Mouse (Mus musculus) forebrain, embryonic 12.5 days (tissue): ENCODE results near the gene Plekhs1. TPM values are rescaled to one million over a fixed set of nuclear protein-coding genes. Genes with fewer than 3 reads are reported as not detected.

Source experiments
- ATAC-seq: fragments of 200-750 bp; cut with Nextera tagmentation; 2 replicates; pipeline ENCODE4 v1.8.0; 2017; ENCODE audit warnings: moderate TSS enrichment; ENCODE audit not compliant: low FRiP score
- H3K27ac ChIP-seq: fragments of 300-500 bp; sonication (generic); 2 replicates; pipeline ENCODE4 v1.5.1; 2016; ENCODE audit warnings: mild to moderate bottlenecking
- H3K27me3 ChIP-seq: fragments of 300-500 bp; sonication (generic); 2 replicates; pipeline ENCODE4 v1.6.1; 2016; ENCODE audit warnings: mild to moderate bottlenecking
- H3K36me3 ChIP-seq: fragments of 300-500 bp; sonication (generic); replicated peaks from 2 replicates; pipeline ENCODE4 v1.6.1; 2016; ENCODE audit warnings: mild to moderate bottlenecking
- H3K4me1 ChIP-seq: fragments of 300-500 bp; sonication (generic); 2 replicates; pipeline ENCODE4 v1.6.1; 2016
- H3K4me2 ChIP-seq: fragments of 300-500 bp; sonication (generic); 2 replicates; pipeline ENCODE4 v1.6.1; 2016; ENCODE audit warnings: mild to moderate bottlenecking, moderate library complexity
- H3K4me3 ChIP-seq: fragments of 300-500 bp; sonication (generic); replicated peaks from 2 replicates; pipeline ENCODE4 v1.5.1; 2016; ENCODE audit warnings: mild to moderate bottlenecking
- H3K9ac ChIP-seq: fragments of 300-500 bp; sonication (generic); 2 replicates; pipeline ENCODE4 v1.6.1; 2016; ENCODE audit warnings: mild to moderate bottlenecking
- H3K9me3 ChIP-seq: fragments of 300-500 bp; sonication (generic); 2 replicates; pipeline ENCODE4 v1.6.1; 2016
- WGBS: fragments of 180-500 bp; shearing (Covaris S2); methylation state at CpG from one replicate; pipeline ENCODE4 v1.1.7; 2016; 5-methylcytosine and 5-hydroxymethylcytosine counted together
- polyA plus RNA-seq: library from polyadenylated mRNA; unstranded; fragments of >200 nt; fragmentation: Nextera tagmentation; extraction: Ambion mirVana; gene quantifications from 2 replicates; pipeline ENCODE4 v1.2.1, GENCODE M21; 2016

Plekhs1 gene
- polyA plus RNA-seq, 1 experiment from 2014 or later: 0.29 TPM

DNA sequence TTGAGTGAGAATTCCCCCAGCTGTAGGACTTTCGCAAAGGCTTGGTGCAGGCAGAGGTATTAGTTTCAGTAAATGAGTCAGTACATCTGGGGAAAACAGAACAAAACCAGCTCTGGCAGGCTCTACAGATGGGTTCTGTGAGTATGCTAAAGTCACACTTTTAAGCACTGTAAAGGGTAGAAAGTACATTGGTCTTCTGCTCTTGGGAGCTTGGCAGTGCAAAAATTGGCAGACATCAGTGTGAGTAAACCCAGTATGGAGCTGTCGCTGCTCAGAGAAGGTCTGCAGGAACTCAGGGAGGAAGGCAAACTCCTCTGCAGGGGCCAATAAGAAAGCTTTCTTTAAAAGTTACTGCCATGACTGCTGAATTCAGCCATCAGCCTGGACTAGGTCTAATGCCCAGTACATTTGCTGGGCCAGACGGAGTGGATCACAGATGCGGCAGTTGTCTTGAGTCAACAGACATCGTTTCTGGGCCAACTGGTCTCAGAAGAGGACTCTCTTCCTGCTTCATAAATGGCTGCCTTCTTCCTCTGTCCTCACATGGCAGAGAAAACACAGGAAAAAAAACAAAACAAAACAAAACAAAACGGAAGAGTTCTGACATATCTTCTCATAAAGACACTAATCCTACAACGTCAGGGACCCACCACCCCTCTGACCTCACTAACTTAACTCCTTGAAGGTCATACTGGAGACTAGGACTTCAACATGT is 22.9 kb upstream of the Plekhs1 start:
- Histone ChIP-seq H3K4me1 (no peaks in the 10 kb centered on the region), H3K27ac (no peak overlapping the region), H3K36me3 (no peaks in the 10 kb centered on the region), H3K27me3 (no peaks in the 10 kb centered on the region), H3K4me2 (no peak overlapping the region), H3K9me3 (no peaks in the 10 kb centered on the region), H3K4me3 (no peak overlapping the region), H3K9ac (no peak overlapping the region)
- 83% methylated on average over 7 of the region's 7 CpGs for WGBS
- no peak for ATAC-seq

DNA sequence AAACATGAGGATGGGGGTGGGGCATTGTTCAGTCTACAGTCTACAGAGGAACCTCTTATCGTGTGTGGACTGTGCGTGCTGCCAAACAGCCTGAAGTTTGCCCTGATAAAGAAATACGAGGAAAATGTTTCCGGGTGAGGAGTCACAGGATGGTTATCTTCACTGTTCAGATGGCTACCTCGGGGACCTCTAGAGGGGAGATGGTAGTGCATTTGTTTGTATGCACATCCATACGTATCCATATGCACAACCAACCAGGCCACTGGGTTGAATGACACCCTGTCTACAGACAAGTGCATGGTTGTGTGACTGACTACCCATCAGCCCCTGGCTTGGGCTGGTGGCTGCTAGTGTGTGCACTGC is 22.4 kb upstream of the Plekhs1 start:
- Histone ChIP-seq H3K9ac (no peak overlapping the region), H3K27me3 (no peaks in the 10 kb centered on the region), H3K4me1 (no peaks in the 10 kb centered on the region), H3K4me2 (no peak overlapping the region), H3K36me3 (no peaks in the 10 kb centered on the region), H3K9me3 (no peaks in the 10 kb centered on the region), H3K4me3 (no peak overlapping the region), H3K27ac (no peak overlapping the region)
- WGBS: 95% methylated on average over 6 of the region's 6 CpGs
- ATAC-seq: no peak

DNA sequence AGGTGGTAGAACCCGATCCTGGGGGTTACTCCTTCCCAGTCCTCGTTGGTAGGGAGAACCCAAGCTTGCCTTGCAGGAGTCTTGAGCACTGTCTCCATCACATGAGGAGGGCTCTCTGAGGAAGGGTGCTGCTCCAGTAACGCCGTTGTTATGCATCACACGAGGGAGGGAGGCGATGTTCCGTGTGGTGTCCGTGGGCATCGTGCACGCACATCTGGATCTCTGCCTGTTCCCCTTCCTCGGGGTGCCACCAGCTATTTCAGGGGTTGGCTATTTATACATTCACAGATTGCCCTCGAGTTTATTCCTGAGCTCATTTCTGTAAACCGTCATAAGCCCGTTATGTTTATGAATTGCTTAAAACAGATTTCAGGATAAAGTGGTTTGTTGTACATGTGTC is 18.0 kb upstream of the Plekhs1 start:
- H3K27ac ChIP-seq: no peak overlapping the region
- 92% methylated on average over 14 of the region's 14 CpGs for WGBS

DNA sequence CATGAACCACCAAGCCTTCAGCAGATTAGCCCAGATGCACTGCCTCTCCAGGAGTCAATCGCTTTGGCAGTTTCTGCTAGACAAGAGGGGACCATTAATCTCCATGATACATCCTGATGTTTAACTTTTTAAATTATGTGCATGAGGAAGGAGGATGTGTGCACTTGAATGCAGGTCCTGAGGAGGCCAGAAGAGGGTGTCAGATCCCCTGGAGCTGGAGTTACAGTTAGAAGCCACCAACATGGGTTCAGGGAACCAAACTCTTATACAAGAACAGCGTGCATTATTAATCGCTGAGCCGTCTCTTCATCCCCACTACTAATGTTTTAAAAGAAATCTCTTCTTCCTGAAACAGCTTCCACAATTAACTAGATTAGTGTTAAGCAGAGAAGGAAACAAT is 12.7 kb upstream of the Plekhs1 start:
- ATAC-seq: no peak
- H3K36me3 ChIP-seq: no peaks in the 10 kb centered on the region
- no peak overlapping the region for H3K9ac ChIP-seq
- no peaks in the 10 kb centered on the region for H3K9me3 ChIP-seq
- no peaks in the 10 kb centered on the region for H3K4me1 ChIP-seq
- H3K4me2 ChIP-seq: no peak overlapping the region
- H3K27me3 ChIP-seq: no peaks in the 10 kb centered on the region
- H3K4me3 ChIP-seq: no peak overlapping the region
- 95% methylated on average over 4 of the region's 4 CpGs for WGBS
- H3K27ac ChIP-seq: no peak overlapping the region

More for the DNA sequence above, 18.0 kb upstream of the Plekhs1 start:
- H3K36me3 ChIP-seq: no peaks in the 10 kb centered on the region
- no peaks in the 10 kb centered on the region for H3K4me1 ChIP-seq
- no peaks in the 10 kb centered on the region for H3K27me3 ChIP-seq
- no peaks in the 10 kb centered on the region for H3K9me3 ChIP-seq
- no peak overlapping the region for H3K9ac ChIP-seq
- no peak overlapping the region for H3K4me3 ChIP-seq
- H3K4me2 ChIP-seq: no peak overlapping the region
- ATAC-seq: no peak

DNA sequence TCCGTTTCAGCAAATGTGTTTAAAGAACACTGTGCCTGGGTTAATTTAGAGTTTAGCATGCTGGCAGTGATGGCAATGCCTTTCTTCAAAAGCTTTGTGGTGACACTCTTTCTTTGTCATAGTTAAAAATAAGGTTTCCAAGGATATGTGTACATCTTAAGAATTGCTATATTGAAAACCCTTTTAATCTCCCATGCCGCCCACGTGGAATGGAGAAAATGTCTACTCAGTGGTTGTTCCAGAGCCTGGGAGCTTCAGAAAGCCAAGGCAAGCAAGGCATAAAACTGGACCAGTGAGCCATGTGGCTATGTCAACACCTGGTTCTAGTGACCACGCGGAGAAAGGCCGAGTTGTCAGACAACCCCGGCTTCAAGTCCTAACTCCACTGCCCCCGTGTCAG is 11.9 kb upstream of the Plekhs1 start:
- Histone ChIP-seq H3K27me3 (no peaks in the 10 kb centered on the region), H3K9ac (no peak overlapping the region), H3K4me3 (no peak overlapping the region), H3K4me2 (no peak overlapping the region), H3K9me3 (no peaks in the 10 kb centered on the region), H3K4me1 (no peaks in the 10 kb centered on the region), H3K36me3 (no peaks in the 10 kb centered on the region), H3K27ac (no peak overlapping the region)
- WGBS: 89% methylated on average over 8 of the region's 8 CpGs
- no peak for ATAC-seq

DNA sequence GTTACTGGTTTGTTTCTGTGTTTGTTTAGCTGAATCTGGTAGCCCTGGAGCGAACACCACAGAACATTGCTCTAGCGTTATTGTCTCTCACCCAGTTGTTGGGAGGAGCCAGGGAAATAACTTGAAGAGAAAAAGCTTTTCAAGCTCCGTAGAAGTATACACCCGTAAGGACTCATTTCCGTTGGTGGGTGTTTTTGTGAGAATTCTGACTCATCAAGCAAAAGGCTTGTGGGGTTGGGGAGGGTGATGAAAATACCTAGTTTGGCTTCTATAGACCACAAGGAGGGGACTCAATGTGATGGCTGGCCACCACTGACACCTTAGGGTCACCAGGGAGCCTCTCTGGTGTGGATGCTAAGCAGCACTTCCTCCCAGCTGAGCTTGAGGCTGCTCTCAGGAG is 10.5 kb upstream of the Plekhs1 start:
- Histone ChIP-seq H3K36me3 (no peaks in the 10 kb centered on the region), H3K4me3 (no peak overlapping the region), H3K4me1 (no peaks in the 10 kb centered on the region), H3K27ac (no peak overlapping the region), H3K4me2 (no peak overlapping the region), H3K9ac (no peak overlapping the region), H3K27me3 (0 out of 2 replicates have a peak, but pooled peaks cover under 1% of the 10 kb centered on the region), H3K9me3 (no peaks in the 10 kb centered on the region)
- ATAC-seq: no peak
- 85% methylated on average over 5 of the region's 5 CpGs for WGBS

DNA sequence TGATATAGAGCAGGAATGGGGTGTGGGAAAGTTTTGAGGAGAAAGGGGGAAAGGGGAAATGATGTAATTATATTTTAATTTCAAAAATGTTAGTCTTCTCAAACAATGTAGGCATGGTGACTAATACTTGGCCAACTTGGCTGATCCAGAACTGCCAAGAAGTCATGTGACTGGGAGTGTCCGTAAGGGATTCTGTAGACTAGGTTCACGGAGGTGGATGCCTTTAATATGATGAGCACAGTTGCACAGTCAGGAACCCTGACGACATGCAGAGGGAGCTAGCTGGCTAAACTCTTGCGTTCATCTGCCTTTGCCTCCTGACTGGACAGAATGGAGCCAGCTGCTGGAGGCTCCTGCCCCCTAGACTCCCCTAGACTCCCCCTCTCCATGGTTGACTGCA is 9.6 kb upstream of the Plekhs1 start:
- 82% methylated on average over 4 of the region's 4 CpGs for WGBS
- ATAC-seq: no peak

DNA sequence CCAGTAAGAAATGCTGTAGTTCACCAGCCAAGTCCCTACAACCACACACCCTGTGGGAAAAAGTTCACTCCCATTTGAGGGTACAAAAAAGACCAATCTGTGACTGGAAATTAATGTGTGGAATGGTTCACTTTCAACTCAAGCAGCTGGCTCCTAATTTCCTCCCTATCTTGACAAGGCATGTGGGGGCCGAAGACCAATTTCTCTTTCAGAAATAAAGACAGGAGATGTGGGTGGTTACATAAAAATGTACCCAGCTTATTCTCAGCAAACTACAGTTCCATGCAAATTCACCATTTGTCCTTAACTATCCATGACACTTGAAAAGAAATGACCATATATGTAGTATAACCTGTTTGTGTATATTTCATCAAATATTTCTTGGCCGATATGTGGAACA is 9.0 kb upstream of the Plekhs1 start:
- Histone ChIP-seq H3K27ac (no peak overlapping the region), H3K4me2 (no peak overlapping the region), H3K9ac (no peak overlapping the region), H3K4me3 (no peak overlapping the region), H3K4me1 (no peaks in the 10 kb centered on the region), H3K27me3 (0 out of 2 replicates have a peak, but pooled peaks cover 5% of the 10 kb centered on the region), H3K36me3 (no peaks in the 10 kb centered on the region), H3K9me3 (no peaks in the 10 kb centered on the region)
- 91% methylated on average over 2 of the region's 2 CpGs for WGBS
- ATAC-seq: no peak

More for the DNA sequence above, 9.6 kb upstream of the Plekhs1 start:
- H3K36me3 ChIP-seq: no peaks in the 10 kb centered on the region
- H3K4me3 ChIP-seq: no peak overlapping the region
- H3K27ac ChIP-seq: no peak overlapping the region
- H3K4me1 ChIP-seq: no peaks in the 10 kb centered on the region
- 0 out of 2 replicates have a peak, but pooled peaks cover 5% of the 10 kb centered on the region for H3K27me3 ChIP-seq
- H3K4me2 ChIP-seq: no peak overlapping the region
- H3K9me3 ChIP-seq: no peaks in the 10 kb centered on the region
- no peak overlapping the region for H3K9ac ChIP-seq

DNA sequence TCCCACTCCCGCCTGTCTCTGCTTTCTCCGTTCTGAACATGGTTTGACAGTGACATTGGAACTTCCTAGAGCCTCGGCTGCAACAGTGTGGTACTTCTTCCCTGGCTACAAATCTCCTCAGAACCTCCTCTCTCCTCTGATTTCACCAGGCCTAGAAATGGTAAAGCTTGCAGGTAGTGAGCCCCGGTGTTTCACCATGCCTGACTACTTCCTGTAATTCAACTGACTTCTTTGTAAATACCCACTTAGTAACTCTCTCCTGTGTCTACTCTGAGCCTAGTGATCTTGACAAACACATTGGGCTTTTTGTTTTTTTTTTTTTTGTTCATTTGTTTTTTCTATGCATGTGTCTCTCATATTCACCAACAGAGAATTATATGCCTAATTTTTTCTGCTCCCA is 6.6 kb upstream of the Plekhs1 start:
- no peaks in the 10 kb centered on the region for H3K4me1 ChIP-seq
- H3K27ac ChIP-seq: no peak overlapping the region
- WGBS: 86% methylated on average over 4 of the region's 4 CpGs
- no peaks in the 10 kb centered on the region for H3K36me3 ChIP-seq
- H3K4me2 ChIP-seq: no peak overlapping the region
- no peaks in the 10 kb centered on the region for H3K9me3 ChIP-seq
- H3K27me3 ChIP-seq: 0 out of 2 replicates have a peak, but pooled peaks cover 5% of the 10 kb centered on the region
- H3K4me3 ChIP-seq: no peak overlapping the region
- no peak for ATAC-seq
- no peak overlapping the region for H3K9ac ChIP-seq

DNA sequence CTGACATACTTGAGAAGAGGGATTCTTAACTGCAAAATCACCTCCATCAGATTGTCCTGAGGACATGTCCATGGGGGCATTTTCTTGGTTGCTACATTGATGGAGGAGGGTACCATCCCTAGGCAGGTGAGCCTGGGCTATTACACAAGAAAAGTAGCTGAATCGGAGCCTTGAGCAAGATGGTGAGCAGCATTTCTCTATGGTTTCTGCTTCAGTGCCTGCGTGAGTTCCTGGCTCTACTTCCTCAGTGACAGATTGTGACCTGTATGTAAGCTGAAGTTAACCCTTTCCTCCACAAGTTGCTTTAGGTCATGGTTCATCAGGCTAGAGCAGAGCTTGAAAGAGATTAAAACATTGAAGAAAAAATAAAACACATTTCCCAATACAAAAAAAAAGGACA is 6.1 kb upstream of the Plekhs1 start:
- H3K9ac ChIP-seq: no peak overlapping the region
- H3K27ac ChIP-seq: no peak overlapping the region
- no peak for ATAC-seq
- no peak overlapping the region for H3K4me3 ChIP-seq
- no peaks in the 10 kb centered on the region for H3K4me1 ChIP-seq
- no peaks in the 10 kb centered on the region for H3K9me3 ChIP-seq
- H3K27me3 ChIP-seq: 0 out of 2 replicates have a peak, but pooled peaks cover 5% of the 10 kb centered on the region
- H3K4me2 ChIP-seq: no peak overlapping the region
- WGBS: 54% methylated on average over 2 of the region's 2 CpGs
- H3K36me3 ChIP-seq: no peaks in the 10 kb centered on the region

DNA sequence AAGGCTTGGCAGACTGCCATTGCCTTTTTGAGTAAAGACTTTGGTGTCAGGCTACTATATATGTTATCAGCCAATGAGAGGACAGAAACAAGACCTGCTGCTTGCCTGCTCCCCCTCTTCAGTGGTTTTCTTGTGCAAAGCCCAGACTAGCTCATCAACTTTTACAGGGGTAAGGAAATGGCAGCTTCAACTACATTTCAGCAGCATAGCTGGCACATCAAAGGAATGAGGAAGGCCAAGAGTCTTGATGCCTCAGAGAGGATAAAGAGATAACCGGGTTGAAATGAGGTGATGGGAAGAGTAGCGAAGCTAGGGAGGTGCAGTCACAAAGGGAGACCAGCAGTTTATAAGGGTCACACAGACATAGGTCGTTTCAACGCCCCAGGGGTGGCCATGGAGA is 3.9 kb upstream of the Plekhs1 start:
- 88% methylated on average over 4 of the region's 4 CpGs for WGBS
- no peak for ATAC-seq
- no peaks in the 10 kb centered on the region for H3K9me3 ChIP-seq

DNA sequence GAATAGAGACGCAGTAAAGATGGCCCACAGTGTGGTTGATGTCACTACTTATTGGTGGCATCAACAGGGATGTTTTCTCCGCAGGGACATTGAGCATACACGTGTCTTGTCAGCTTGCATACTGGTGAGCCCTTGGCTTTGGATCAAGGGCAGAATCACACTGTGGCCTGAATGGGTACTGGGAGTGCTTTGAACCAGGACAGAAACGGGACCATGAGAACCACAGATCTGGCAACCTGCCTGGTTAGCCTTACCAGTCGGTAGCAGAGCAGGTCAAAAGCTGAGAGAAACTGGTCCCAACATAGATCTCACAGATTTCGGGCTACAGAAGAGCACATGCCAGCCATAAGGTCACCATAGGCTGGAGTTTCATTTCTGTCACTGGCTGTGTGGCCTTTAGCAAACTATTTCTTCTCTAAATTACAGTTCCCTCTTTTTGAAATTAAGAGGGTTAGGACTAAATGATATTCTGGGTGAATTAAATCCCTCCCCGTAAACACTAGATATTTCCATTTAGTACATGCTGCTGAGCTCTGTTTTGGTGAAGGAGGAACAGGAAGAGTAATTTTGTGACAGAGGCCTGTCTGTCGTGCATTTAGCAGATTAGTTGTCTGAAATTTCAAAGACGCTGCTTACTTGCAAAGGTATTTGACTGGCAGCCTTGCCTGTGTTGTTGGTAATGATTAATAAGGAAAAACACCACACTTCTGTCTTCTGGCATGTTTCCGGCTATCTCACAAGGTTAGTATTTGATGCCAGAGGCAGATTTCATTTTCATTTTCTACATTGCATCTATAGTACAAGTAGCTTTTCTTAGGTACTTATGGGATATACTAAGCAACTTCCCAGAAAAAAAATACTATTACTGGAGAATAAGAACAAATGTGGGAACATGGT is 2.0 kb upstream of the Plekhs1 start:
- ATAC-seq: no peak
- H3K9ac ChIP-seq: no peak overlapping the region
- H3K4me2 ChIP-seq: no peak overlapping the region
- H3K27ac ChIP-seq: no peak overlapping the region
- no peak overlapping the region for H3K4me3 ChIP-seq
- WGBS: 89% methylated on average over 10 of the region's 10 CpGs
- H3K4me1 ChIP-seq: no peaks in the 10 kb centered on the region
- no peaks in the 10 kb centered on the region for H3K9me3 ChIP-seq
- H3K36me3 ChIP-seq: no peaks in the 10 kb centered on the region
- H3K27me3 ChIP-seq: peaks cover 9% of the 10 kb centered on the region; the same call in 1 of the 2 replicates

More for the DNA sequence above, 3.9 kb upstream of the Plekhs1 start:
- Histone ChIP-seq H3K4me2 (no peak overlapping the region), H3K4me1 (no peaks in the 10 kb centered on the region), H3K36me3 (no peaks in the 10 kb centered on the region), H3K27me3 (0 out of 2 replicates have a peak, but pooled peaks cover 5% of the 10 kb centered on the region), H3K4me3 (no peak overlapping the region), H3K9ac (no peak overlapping the region), H3K27ac (no peak overlapping the region)
